Mouse (Mus musculus): Measurements from ENCODE around the gene Rbm7.
"Not testable (repeated sequence)": the region's sequence is repeated elsewhere in the genome, so short reads cannot be mapped to it uniquely, and the experiment has no call there.

The Rbm7 gene

GRCm38 (mm10) chr9:48494817-48495547 lies at the start of gene Rbm7, which contains the start of gene Gm5617:
Gene Rbm7 (minus strand): TSS chr9:48495299.
Gene Gm5617 (plus strand): TSS chr9:48495442.
- DNase-seq (ENCODE audit: low read depth, low spot score) = peak; percentile 92

- DNase-seq (ENCODE audit: low read depth, low spot score) = no peak
These were observed 43.6 kb upstream of the Rbm7 start for GRCm38 (mm10) chr9:48538688-48539087.

GRCm38 (mm10) chr9:48538044-48538645 lies 43.0 kb upstream of the Rbm7 start:
- DNase-seq (ENCODE audit: low read depth, low spot score) = no peak

- DNase-seq (ENCODE audit: low read depth, low spot score) = not testable (repeated sequence)
These were observed 42.5 kb upstream of the Rbm7 start for GRCm38 (mm10) chr9:48537616-48538015.

GRCm38 (mm10) chr9:48536414-48536813 lies 41.3 kb upstream of the Rbm7 start:
- DNase-seq (ENCODE audit: low read depth, low spot score) = no peak

- DNase-seq (ENCODE audit: low read depth, low spot score) = no peak
These were observed 37.6 kb upstream of the Rbm7 start for GRCm38 (mm10) chr9:48532730-48533129.

GRCm38 (mm10) chr9:48532203-48532602 lies 37.1 kb upstream of the Rbm7 start:
- no peak for DNase-seq (ENCODE audit: low read depth, low spot score)

GRCm38 (mm10) chr9:48531294-48531693 lies 36.2 kb upstream of the Rbm7 start:
- DNase-seq (ENCODE audit: low read depth, low spot score) = no peak

- DNase-seq (ENCODE audit: low read depth, low spot score) = no peak
These were observed 31.4 kb upstream of the Rbm7 start for GRCm38 (mm10) chr9:48526520-48526919.

- no peak for DNase-seq (ENCODE audit: low read depth, low spot score)
These were observed 30.5 kb upstream of the Rbm7 start for GRCm38 (mm10) chr9:48525566-48525965.

- DNase-seq (ENCODE audit: low read depth, low spot score) = not testable (repeated sequence)
These were observed 25.3 kb upstream of the Rbm7 start for GRCm38 (mm10) chr9:48520405-48520804.

GRCm38 (mm10) chr9:48517372-48518130 lies 22.5 kb upstream of the Rbm7 start:
- no peak for DNase-seq (ENCODE audit: low read depth, low spot score)

- no peak for DNase-seq (ENCODE audit: low read depth, low spot score)
These were observed 21.7 kb upstream of the Rbm7 start for GRCm38 (mm10) chr9:48516615-48517371.

- DNase-seq (ENCODE audit: low read depth, low spot score) = no peak
These were observed 20.2 kb upstream of the Rbm7 start for GRCm38 (mm10) chr9:48515332-48515731.

GRCm38 (mm10) chr9:48510134-48510533 lies 15.0 kb upstream of the Rbm7 start:
- no peak for DNase-seq (ENCODE audit: low read depth, low spot score)

- DNase-seq (ENCODE audit: low read depth, low spot score) = no peak
These were observed 9.8 kb upstream of the Rbm7 start for GRCm38 (mm10) chr9:48504741-48505365.

GRCm38 (mm10) chr9:48503001-48503400 lies 7.9 kb upstream of the Rbm7 start:
- no peak for DNase-seq (ENCODE audit: low read depth, low spot score)

- no peak for DNase-seq (ENCODE audit: low read depth, low spot score)
These were observed 6.1 kb upstream of the Rbm7 start for GRCm38 (mm10) chr9:48501192-48501591.

- DNase-seq (ENCODE audit: low read depth, low spot score) = no peak
These were observed 441 bp upstream of the Rbm7 start for GRCm38 (mm10) chr9:48495548-48495932.

GRCm38 (mm10) chr9:48481214-48482134 lies 13.6 kb downstream of the Rbm7 start:
- DNase-seq (ENCODE audit: low read depth, low spot score) = no peak
